Mouse (Mus musculus) right cerebral cortex, postnatal 10 days (tissue): ENCODE measurements around the gene Egfr.

Experiments
- DNase-seq, 2 experiments: peaks; one replicate each; pipeline ENCODE4 v3.0.0; 2021; ENCODE audit warnings: low spot score in 2 of 2

Egfr gene

GRCm38 (mm10) chr11:16829468-16829867 lies 77.5 kb downstream of the Egfr start:
- DNase-seq: no peak

- DNase-seq: no peak
Observed at GRCm38 (mm10) chr11:16830531-16831227, 78.7 kb downstream of the Egfr start.

- DNase-seq: peak; percentile 81 to 84
Observed at GRCm38 (mm10) chr11:16831974-16832464, 80.0 kb downstream of the Egfr start.

- no peak for DNase-seq
Observed at GRCm38 (mm10) chr11:16838772-16839171, 86.8 kb downstream of the Egfr start.

- no peak for DNase-seq
Observed at GRCm38 (mm10) chr11:16842924-16843323, 90.9 kb downstream of the Egfr start.

GRCm38 (mm10) chr11:16843889-16844568 lies 92.0 kb downstream of the Egfr start:
- no peak for DNase-seq

- no peak for DNase-seq
Observed at GRCm38 (mm10) chr11:16848881-16849280, 96.9 kb downstream of the Egfr start.

- DNase-seq: no peak
Observed at GRCm38 (mm10) chr11:16851361-16851760, 99.4 kb downstream of the Egfr start.

- no peak for DNase-seq
Observed at GRCm38 (mm10) chr11:16854111-16854510, 102.1 kb downstream of the Egfr start.

- DNase-seq: no peak
Observed at GRCm38 (mm10) chr11:16857346-16857745, 105.3 kb downstream of the Egfr start.

- peak in 1 of 2 experiments; percentile 46 for DNase-seq
Observed at GRCm38 (mm10) chr11:16861037-16861436, 109.0 kb downstream of the Egfr start.

GRCm38 (mm10) chr11:16863547-16863946 lies 111.5 kb downstream of the Egfr start:
- DNase-seq: no peak

GRCm38 (mm10) chr11:16864980-16865561 lies 113.1 kb downstream of the Egfr start:
- DNase-seq: no peak

- DNase-seq: no peak
Observed at GRCm38 (mm10) chr11:16868051-16868450, 116.0 kb downstream of the Egfr start.

GRCm38 (mm10) chr11:16869506-16869905 lies 117.5 kb downstream of the Egfr start:
- no peak for DNase-seq

- DNase-seq: no peak
Observed at GRCm38 (mm10) chr11:16871120-16871519, 119.1 kb downstream of the Egfr start.

- DNase-seq: no peak
Observed at GRCm38 (mm10) chr11:16877676-16878378, 125.8 kb downstream of the Egfr start.

GRCm38 (mm10) chr11:16881932-16882331 lies 129.9 kb downstream of the Egfr start:
- DNase-seq: no peak

GRCm38 (mm10) chr11:16886152-16886551 lies 134.1 kb downstream of the Egfr start:
- no peak for DNase-seq

GRCm38 (mm10) chr11:16888086-16888485 lies 136.1 kb downstream of the Egfr start:
- no peak for DNase-seq

- peak; percentile 35 to 38 for DNase-seq
Observed at GRCm38 (mm10) chr11:16895441-16896356, 143.7 kb downstream of the Egfr start.
